Mouse (Mus musculus) G1E-ER4 (cell line): ENCODE data around the gene Chrm4. TPM values are rescaled to one million over a fixed set of nuclear protein-coding genes. Genes with fewer than 3 reads are reported as not detected.

Experiments used
- GATA1 ChIP-seq: IDR thresholded peaks from one replicate; pipeline ENCODE4 v1.8.0; 2012; ENCODE audit warnings: low read length, inconsistent platforms
- polyA plus RNA-seq: library from polyadenylated mRNA; stranded (reverse); fragments of >175 nt; gene quantifications from 2 replicates; pipeline ENCODE4 v1.2.3, GENCODE M21; 2012

Gene Chrm4
- polyA plus RNA-seq, 1 experiment: 0.23 TPM

DNA sequence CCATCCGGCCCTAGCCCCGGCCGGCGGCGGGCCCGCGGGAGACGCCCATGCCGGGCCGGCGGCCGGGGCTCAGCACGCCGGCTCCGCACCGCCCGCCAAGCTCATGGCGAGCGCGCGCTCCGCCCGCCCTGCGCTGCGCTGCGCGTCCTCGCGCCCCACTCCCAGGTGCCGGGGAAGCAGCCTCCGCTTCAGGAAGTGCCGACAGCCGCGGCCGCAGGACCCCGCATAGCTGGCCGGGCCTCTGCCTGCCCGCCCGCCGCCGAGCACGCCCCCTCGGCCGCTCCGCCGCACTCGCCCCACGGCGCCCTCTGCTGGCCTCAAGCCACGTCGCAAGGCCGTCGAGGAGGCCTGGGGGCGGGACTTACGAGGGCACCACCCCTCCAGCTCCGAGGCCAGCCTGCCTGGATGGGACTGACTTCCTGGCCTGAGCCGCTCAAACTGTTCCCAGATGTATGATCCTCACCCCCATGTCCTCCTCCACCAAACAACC, 36.4 kb downstream of the Chrm4 start:
- TF ChIP-seq GATA1: no peak

DNA sequence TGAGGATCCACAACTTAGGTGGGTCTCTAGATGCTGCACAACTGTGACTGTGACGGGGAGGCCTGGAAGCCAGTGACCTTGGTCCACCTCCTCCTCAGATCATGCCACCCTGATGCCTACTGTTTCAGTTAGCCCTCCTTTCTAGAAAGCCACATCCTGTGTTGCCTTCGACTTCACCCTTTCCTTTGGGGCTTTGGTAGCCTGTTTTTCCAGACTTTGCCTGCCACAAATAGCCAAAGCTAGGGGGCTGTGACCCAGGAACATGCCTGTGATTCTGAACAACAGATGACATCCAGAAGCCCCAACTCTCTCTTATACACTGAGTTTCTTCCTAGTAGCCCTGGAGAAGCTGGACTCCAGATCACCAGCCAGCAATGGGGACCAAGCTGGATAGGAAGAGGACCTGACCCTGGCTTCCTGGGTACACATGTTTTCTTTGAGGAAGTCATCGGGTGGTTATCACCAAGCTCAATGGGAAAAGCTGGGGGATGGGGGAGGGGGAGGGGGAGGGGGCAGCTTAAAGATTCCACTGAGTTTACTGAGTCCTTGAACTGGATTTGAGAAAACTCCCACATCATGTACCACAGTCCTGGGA, 37.7 kb downstream of the Chrm4 start:
- TF ChIP-seq GATA1: no peak

DNA sequence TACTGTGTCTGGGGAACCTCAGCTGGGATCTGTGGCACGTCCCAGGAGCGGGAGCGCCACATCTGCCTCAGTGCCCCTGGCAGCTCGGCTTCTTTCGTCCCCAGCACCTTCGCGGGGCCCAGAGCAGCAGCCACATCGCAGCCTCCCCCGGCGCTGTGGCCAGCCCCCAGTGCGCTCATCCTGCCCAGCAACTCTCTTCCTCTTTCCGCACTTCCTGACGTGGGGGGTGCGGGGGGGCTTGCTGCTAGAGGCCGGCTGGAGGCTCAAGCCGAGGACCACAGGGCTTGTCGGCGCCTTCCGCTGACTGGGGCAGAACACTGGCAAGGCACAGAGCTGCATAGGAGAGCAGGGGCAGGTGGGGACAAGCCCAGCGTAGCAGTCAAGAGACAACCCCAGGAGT, 38.4 kb downstream of the Chrm4 start:
- TF ChIP-seq GATA1: no peak

DNA sequence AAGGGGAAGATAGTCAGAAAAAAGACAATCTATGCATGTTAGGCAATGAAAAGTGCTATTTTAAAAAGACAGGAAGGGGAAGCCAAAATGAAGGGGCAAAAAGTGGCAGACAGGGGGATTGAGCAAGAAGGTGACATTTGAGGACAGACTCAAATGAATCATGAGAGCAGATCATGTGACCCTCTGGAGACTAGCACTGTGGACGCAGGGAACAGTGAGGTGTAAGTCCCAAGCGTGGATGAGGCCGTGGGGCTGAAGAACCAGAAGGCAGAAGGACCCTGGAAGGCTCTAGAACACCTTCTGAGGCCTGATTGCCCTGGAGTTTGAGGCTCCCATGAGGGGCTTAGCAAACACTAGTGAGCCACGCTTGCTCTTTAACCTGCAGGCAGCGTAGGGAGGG, 39.3 kb downstream of the Chrm4 start:
- TF ChIP-seq GATA1: no peak

DNA sequence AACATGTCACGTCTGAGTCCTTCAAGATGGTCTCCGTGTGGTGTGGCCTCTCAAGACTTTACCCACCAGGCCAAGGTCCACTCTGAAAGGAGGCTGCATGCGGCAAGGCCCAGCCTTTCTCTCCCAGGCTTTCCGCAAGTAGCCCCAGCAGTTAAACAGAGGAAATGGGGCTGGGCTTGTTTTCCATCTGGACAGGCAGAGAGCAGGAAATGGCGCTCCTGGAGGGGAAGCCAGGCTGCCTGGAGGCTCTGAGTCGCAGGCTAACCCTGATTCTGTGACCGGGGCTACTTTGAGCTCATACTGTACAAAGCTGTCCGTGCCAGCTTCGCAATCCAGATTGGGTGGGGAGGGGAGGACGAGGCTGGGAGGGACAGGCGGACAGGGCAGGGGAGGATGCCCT, 40.9 kb downstream of the Chrm4 start:
- TF ChIP-seq GATA1: no peak

DNA sequence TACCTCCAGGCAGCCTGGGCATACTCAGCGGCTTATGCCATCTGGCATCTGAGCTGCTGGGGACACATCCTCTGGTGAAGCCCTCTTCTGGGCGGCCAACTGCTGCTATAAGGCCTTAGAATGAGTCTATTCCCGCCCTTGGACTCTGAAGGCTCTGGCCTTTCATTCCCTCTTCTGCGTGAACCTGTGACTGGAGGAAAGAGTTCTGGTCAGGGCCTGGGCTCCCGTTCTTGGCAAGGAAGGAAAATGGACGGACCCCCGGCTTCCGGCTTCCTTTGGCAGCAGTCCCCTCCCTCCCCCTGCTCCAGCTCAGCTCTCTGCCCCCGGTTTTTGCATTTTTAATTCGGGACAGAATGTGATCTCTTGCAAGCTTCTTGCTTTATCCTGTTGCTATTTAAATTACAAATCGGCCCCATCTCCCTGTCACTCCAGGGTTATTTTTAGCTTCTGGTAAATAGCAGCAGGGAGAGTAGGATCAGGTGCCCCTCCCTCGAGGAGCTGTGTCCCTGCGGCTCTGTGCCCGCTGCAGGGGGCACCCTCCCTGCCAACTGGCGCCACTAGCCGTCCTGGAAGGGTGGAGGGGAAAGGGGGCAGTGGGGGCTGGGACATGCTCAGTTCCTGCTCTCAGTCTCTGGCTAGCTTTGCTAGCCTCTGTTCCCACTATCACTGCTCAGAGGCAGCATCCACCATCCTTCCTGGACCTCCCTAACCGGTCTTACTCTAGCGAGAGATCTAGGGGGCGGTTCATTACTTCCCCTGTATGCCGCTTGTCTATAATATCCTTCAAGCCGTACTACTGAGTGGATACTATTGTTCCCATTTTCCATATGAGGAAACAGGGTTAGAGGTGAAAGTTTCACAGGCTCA, 44.4 kb downstream of the Chrm4 start:
- no peak for TF ChIP-seq GATA1

DNA sequence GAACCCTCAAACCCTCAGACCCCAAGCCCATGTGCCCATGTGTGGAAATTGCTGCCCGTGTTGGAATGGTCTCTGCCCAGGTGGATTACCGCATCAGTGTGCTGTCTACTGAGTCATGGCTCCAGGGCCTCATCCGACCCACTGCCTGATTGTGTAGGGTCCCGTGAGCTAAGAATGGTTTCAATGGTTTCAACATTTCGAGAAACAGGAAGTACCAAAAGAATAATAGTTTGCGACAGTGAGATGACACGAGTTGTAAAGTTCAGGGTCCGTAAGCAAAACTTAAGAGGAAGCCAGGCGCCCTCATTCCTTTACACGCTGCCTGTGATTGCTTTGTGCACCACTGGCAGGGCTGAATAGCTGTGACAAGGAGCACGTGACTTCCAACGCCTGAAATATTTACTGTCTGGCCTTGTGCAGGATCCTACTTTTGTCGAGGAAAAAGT, 45.1 kb downstream of the Chrm4 start:
- TF ChIP-seq GATA1: no peak

DNA sequence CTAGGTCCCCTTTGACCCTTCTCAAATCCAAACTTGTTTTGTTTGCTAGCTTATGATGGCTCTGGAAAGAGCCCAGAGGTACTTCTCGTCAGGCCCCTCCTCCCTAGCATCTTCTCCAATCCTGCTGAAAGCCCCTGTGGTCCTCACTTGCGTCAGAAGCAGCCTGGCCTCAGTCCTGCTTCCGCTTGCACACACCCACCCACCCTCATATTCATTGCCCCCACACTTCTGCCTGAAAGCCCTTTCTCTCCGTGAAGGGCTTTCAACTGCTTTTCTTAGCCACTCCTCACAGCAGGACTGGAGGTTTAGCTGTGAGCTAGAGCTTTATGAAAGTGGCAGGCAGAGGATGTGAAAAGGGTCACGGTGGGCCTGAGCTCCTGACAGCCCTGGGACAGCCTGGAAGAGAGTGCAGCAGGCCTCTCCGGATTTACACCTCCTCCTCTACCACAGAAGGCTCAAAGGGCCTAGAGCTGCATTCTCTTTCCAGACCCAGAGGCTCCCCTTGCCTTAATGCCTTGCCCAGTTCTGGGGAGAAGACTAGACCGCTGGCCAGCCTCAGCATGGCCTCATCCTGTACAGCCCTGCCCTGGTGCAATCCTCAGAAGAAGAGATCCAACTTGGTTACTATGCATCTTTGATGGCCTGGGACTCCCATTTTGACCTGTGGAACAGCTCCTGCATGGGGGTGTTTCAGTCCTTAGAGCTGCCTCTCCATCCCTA, 46.5 kb downstream of the Chrm4 start:
- TF ChIP-seq GATA1: no peak

DNA sequence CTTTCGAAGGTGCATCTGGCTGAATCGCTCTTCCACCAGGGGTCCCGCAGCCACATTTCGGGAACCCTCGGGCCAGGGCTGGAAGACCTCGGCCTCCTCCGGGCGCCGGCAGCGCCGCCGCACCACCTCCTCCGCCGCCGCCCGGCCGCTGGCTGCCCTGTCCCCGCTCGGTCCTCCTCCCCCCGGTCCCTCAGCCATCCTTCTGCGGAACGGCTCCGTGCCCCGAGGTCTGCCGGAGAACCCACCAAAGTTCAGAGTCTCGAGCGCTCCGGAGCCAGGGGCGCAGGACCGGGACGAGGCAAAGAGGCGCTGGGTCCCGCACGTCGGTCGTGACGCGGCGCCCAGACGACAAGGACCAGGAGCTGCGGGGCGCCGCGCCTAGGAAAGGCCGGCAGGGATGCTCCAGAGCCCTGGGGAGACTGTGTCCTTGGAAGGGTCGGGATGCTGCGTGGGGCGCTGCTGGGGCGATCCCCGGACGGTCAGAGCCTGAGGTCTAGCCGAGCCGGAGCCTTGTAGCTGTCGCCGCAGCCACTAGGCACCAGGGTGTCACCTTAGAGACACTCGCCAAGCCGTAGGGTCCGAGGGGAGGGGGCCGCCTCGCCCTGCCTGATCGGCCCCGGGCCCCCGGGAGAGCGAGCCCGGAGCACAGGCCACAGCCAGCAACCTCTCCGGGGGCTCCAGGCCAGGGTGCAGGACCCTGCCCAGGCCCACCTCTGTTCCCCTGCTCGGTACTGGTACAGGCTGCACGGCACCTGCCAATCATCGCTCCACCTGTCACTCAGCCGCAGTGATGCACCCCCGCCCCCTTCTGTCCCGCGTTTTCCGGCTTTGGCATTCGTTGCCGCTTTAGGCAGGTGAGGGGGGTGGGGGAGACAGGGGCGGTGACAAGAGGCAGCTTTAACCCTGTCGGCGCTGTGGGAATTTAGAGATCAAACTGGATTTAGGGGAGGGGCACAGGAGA, 48.8 kb downstream of the Chrm4 start, which contains the start of gene Dgkz:
Gene Dgkz, minus strand, starts transcription at position 284 of the 961 bp plus-strand sequence.
- TF ChIP-seq GATA1: no peak

DNA sequence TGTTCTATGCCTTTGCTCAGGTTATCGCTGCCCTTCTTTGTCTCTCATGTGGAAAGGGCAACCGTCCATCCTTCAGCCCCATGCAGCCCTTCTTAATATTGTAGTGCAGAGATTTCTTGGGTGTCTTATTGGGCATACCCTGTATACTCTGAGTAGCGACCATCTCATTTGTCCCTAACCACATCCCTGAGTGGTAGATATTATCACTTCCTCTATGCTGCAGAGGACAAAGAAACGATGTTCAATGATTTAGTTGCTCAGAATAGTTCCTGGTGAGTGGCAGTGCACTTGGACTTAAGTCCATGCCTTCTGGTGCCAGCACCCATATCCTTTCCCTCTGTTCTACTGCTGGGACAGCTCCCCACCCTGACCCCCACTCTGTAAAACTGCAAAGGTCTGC, 50.9 kb downstream of the Chrm4 start:
- no peak for TF ChIP-seq GATA1

Other genes starting within 250 kb of the Chrm4 start
- gene Atg13, start 216.7 kb upstream of the Chrm4 start, polyA plus RNA-seq: 30.5 and 32.9 TPM in 2 replicates
- gene Harbi1, start 216.4 kb upstream of the Chrm4 start, polyA plus RNA-seq: 1.0 and 2.2 TPM in 2 replicates
- 25.9 and 26.4 TPM in 2 replicates for gene Ambra1, start 197.1 kb upstream of the Chrm4 start, polyA plus RNA-seq
- gene Mdk, start 5.0 kb downstream of the Chrm4 start, polyA plus RNA-seq: 7.4 and 8.7 TPM in 2 replicates
- not detected in 2 replicates for gene Gm9821, start 18.5 kb downstream of the Chrm4 start, polyA plus RNA-seq
- gene Dgkz, start 48.6 kb downstream of the Chrm4 start, polyA plus RNA-seq: 462 and 526 TPM in 2 replicates
- 0.94 and 1.0 TPM in 2 replicates for gene Creb3l1, start 97.3 kb downstream of the Chrm4 start, polyA plus RNA-seq
- 5.5 and 7.1 TPM in 2 replicates for gene Phf21a, start 165.9 kb downstream of the Chrm4 start, polyA plus RNA-seq